Mouse (Mus musculus) layer of hippocampus, adult 8-10 months (tissue): ENCODE measurements around the gene Thap4. TPM values are rescaled to one million over a fixed set of nuclear protein-coding genes. Genes with fewer than 3 reads are reported as not detected.

Experiments used
- DNase-seq, 2 experiments: peaks; one replicate each; pipeline ENCODE4 v3.0.0; 2022; ENCODE audit warnings: low spot score in 2 of 2
- total RNA-seq, 4 experiments: library from RNA; stranded (reverse); gene quantifications; 2 replicates each; pipeline ENCODE4 v1.2.4; 2022

The Thap4 gene
- total RNA-seq, 4 experiments from 2014 or later: 29.2 to 36.4 (median 36.0) TPM

DNA sequence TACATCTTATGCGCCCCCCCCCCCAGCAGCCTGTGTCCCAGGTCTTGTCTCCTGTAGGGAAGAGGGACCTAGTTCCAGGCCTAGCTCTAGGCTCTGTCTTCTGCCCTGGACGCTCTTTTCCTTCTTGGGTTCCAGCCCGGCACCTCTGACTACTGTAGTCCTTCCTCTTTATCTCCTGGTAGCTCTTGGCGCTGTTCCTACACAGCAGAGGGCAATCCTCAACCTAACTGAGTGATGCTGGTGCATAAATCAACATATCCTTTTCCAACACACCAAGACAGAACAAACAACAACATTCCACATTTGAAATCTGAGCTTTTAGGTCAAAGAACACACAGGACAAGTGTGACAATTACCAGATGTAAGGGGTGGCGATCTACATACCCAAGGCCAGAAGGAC, 8.5 kb downstream of the Thap4 start:
- no peak for DNase-seq

DNA sequence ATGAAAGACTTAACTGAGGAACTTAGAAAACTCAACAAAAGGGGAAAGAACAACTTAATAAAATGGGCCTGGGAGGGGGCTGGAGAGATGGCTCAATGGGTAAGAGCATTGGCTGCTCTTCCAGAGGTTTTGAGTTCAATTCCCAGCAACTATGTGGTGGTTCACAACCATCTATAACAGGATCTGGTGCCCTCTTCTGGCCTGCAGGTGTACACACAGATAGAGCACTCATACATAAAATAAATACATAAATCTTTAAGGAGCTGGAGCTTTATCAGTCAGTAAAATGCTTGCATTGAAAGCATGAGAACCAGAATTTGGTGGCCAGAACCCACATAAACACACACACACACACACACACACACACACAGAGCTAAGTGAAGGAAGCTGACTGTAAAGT, 11.8 kb downstream of the Thap4 start:
- no peak for DNase-seq

DNA sequence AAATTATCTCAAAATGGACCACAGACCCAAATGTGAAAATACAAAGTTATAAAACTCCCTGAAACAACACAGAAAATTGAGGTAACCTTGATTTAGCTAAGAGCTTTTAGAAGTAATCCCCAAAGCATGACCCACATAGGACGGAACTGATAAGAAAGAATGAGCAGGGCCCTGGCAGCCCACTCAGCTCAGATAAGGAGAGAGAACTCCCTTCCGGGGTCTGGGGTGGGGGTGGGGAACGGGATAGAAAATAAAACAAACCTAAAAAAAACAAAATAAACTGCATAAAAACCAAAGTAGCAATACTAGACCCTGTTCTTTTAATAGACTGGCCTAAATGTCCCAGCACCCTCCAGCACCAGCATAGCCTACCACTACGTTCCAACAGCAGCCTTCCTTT, 12.7 kb downstream of the Thap4 start:
- no peak for DNase-seq

DNA sequence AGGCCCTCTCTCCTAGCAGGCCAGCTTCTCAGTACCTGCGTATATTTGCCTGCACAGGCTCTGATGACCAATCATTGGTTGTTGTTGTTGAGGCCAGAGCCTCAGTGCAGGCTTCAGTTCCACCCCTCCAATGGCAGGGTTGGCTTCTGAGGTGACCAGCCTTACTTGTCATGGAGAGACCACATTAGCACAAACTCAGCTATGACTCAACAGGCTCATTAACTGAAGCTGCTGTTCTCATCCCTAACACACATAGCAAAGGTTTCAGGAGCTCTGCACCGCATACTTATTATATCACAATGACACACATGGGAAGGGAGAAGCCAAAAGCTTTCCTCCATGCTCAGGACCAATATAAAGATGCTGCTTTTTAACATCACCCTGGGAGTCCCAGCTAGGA, 14.0 kb downstream of the Thap4 start:
- DNase-seq: no peak

DNA sequence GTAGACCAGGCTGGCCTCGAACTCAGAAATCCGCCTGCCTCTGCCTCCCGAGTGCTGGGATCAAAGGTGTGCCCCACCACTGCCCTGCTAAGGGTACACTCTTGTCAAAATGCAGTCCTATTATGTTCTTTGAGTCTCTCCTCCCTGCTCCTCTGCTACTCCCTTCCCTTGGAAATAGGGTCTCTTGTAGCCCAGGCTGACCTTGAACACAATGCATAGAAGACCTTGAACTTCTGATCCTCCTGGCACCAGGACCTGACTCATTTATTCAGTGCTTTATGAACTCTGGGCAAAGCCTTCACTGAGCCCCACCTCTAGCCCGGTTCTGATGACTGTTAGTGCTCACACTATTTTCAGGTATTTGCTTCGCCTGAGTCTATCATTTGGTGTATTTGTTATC, 17.0 kb downstream of the Thap4 start:
- no peak for DNase-seq

DNA sequence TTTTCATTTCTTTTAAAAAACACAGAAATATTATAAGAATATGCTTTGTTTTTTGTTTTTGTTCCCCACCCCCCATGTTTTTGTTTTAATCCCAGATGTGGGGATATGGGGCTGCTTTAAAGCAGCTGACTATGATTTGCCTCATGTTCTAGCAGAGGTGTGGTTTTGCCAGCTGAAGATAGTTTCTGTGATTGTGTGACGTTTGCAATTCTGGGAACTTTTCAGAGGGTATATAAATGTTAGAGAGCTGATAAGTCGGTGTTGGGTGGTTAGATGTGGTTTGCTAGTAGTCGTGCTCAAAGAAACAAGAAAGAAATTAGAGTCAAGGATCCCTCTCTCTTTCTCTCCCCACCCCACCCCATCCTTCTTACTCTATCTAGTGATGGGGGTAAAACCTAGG, 18.8 kb downstream of the Thap4 start:
- DNase-seq: no peak

DNA sequence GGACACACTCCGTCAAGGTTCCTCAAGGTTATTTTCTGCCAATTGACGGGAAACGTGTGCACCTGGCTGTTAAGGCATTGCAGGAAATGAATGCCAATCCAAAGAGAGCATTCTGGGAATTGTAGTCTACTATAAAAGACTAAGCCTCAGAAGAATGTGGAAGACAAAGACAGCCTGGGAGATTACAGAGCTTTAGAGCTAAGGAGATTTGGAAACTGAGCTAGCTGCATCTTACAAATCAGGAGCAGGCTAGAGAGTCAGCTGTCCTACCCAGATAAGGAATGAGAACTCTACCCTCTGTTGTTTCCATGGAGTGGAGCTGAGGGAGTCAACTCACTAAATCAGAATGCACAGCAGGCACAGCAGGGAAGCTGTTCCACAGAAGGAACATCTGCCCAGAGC, 22.8 kb downstream of the Thap4 start:
- DNase-seq: no peak

DNA sequence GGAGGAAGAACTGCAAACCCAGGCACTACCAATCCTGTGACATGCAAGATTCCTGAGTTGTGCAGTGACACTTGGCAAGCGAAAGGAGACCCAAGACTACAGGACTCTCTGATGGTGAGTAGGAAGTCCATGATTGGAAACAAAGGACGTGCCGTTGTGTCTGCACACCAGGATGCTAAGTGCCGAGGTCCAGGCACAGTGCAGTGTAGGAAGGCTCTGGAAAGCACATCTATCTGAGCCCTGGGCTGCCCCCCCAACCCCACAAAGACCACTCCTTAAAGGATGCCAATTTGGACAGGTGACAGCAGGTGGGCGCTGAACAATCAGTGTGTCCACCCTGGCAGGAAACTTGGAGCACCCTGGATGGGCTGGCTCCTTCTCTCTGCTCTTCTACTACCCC, 23.6 kb downstream of the Thap4 start:
- DNase-seq: no peak

DNA sequence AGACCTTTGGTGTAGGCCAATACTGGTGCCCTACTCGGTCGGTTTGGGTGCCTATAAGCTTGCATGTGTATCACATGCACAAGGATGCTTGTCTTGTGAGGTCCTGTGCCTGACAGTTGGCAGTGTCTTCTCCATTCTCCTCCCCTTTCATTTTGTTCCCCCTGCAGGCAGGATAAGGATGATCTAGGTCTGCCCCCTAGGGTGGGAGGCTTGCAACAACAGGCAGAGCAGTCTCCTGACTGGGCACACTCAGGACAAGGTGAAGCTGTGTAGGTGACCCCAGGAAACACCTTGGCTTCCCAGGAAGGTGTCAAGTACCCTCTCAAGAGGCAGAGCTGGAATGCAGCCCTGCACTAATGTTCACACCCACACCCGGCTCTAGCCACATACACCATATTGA, 27.7 kb downstream of the Thap4 start:
- DNase-seq: peak; percentile 33 to 39

DNA sequence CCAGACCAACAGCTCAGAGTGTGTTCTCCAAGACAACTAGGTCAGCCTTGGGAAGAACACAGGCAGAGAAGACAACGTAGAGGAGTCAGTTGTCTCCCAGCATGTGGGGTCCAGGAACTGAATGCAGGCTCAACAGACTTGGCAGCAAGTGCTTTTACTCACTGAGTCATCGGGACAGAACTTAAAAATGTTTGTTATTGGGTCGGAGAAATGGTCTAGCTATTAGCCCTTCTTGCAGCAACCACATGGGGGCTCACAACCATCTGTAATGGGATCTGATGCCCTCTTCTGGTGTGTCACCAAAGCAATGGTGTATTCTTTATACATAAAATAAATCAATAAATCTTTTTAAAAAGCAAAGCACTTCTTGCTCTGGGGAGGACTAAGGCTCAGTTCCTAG, 28.5 kb downstream of the Thap4 start:
- no peak for DNase-seq

DNA sequence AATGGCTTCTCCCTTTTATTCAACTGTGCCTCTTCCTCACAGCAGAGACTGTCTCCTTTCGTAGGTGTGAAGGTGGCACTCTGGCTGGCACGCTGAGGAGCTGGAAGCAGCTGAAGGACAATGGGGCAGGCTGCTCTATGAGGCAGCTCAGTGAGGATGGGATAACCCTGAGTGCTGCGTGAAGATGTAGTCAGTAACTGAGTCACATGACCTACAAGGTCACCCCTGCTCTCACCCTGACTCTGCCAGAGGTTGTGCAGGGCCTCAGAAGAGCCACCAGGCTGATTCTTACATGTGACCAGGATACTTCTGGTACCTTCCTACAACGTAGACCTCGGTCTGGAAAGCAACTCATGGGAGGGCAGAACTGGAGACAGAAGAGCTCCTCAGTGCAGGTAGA, 29.0 kb downstream of the Thap4 start:
- no peak for DNase-seq

DNA sequence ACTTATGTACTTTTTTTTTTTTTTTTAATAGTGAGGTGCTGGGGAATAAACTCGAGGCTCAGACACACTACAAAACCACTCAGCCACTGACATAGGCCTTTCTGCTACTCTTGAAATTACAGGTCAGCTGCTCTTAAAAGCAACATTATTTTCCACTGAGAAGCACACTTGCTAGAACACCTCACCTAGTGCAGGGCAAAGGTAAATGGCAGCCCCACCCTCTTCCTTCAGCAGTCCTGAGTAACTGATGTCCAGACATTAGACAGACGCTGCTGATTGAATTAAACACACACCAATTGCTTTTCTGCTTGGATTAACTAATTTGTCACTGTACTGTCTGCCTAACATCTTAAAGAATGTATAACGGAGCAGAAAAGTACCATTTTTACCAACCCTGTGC, 30.0 kb downstream of the Thap4 start:
- no peak for DNase-seq

DNA sequence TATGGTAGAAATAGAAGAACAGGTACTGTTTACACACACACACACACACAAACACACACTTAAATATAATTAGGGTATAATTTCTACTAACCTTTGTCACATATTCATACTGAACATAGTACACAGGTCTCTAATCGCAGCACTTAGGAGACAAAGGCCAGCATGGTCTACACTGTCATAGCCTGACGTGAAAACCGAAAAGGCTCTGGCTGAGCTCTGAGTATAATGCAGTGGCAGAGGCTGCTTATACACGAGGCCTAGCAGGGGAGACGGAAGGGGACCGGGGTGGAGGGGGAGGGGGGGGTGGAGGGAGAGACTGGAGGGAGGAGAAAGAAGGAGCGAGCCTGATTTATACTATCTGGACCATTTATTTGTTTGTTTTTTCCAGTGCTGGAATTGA, 33.1 kb downstream of the Thap4 start:
- no peak for DNase-seq

DNA sequence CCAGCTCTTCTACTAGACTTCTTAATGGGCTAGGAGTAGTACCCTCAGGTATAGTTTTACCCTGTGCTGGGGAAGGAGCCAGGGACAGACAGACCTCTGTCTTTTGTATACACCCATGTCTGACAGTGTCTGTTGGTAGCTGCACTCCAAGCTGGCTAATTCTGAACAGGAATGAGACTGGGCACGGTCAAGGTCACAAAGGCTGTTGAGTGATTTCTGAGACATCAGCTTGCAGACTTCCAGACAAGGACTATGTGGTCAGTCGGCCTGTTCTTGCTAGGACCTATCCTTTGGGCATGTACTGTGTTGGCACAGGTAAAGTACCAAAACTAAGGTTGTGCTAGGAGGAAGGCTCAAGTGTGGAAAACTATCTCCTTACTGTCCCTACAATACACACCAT, 38.5 kb downstream of the Thap4 start:
- no peak for DNase-seq

DNA sequence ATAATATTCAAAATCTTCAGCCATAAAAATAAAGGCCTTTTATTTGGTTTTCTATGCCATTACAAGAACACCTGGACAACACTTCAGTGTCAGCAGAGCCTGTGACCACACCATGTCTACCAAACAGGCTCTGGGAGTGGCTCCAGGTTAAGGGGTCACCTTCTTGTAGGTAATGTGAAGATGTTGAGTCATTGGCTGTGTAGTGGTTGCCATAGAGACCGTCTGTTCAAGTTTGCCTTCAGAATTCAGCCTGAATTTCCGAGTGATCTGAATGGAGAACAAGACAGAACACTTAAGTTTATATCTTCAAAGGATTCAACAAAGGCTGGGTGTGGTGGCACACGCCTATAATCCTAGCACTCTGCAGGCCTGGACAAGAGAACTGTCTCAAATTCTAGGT, 49.3 kb downstream of the Thap4 start:
- DNase-seq: no peak

DNA sequence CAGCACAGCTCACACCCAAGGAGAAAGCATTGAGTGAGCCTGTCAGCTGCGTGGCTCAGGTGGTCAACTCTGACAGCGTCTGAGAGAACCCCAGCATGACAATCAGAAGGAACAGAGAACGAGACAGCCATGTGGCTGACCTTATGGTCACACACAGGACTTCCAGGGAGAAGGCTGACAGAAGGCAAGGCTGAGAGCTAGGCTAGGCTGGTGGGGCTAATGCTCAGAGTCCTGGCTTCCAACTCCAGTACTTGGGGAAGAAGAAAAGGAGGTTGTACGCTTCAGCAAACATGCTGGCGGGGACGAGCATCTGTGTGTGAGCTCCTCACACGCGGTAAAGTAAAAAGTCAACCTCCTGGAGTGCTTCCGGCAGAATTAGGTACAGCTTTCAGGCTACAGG, 50.3 kb downstream of the Thap4 start:
- no peak for DNase-seq

DNA sequence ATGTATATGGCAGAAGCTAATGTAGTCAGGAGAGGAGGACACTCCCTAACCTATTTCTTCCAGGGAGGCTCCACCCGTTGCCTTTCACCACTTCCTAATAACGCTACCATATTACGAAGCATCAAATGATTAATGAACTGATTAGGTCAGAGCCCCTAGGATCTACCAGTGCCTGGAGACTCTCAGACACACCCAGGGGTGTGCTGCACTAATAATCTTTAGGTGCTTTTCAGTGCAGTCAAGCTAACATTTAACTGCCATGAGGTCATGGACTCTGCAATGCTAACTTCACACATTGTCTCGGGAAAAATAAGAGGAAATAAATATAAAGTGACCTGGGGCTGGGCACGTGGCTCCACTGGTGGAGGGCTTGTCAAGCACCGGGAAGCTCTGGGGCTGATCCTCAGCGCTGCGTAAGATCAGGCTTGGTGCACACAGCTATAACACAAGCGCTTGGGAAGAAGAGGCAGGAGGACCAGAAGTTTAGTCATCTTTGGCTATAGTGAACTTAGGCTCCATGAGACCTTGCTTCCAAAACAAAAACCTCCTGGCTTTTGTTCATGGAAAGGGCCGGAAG, 51.1 kb downstream of the Thap4 start:
- DNase-seq: no peak

DNA sequence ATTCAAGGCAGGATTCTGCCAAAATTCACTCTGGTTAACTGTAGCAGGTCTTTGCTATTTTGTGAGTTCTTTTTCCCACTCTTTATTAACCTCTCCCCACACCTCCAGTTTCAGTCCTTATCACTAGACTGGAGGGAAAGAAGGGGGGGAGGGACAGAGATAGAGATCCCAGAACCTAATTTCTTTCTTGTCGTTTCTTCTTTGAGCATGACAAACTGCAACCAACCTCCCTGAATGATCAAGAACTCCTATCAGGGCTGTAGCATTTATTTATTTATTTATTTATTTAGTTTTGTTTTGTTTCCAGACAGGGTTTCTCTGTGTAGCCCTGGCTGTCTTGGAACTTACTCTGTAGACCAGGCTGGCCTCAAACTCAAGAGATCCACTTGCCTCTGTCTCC, 52.6 kb downstream of the Thap4 start:
- no peak for DNase-seq

DNA sequence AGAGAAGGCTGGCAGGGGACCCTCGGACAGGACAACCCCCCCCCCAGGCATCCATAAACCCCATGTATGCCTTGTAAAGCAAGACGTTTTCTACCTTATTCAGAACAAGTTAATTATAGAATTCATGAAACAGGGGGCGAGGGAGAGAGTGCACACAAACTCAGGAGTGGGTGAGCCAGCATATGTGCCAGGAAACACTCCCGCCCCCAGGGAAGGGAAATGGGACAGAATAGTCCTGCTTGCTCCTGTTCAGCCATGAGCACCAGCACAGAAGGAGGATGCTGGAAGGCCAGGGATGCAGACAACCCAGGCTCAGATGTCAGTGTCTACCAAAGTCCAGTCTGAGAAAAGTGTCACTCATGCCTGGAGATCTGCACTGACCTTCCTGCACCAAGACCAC, 55.5 kb downstream of the Thap4 start:
- peak in 1 of 2 experiments; percentile 40 for DNase-seq

DNA sequence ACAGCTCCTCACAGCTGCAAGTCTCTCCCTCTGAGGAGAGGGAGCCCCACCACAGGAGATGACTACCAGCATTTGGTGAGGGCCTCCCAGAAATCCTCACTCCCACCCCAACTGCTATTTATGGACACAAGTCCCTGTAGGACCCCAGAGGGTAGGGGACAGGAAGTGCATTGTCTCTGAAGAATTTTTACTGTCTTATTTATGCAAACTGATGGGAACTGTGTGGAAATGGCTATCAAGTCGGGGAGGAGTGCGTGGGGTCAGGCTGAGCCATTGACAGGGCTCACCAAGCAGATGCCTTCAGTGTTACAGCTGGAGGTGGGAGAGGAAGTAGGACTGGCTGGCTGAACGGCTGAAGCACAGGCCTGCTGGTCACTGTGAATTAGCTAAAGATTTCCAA, 57.3 kb downstream of the Thap4 start:
- DNase-seq: no peak

DNA sequence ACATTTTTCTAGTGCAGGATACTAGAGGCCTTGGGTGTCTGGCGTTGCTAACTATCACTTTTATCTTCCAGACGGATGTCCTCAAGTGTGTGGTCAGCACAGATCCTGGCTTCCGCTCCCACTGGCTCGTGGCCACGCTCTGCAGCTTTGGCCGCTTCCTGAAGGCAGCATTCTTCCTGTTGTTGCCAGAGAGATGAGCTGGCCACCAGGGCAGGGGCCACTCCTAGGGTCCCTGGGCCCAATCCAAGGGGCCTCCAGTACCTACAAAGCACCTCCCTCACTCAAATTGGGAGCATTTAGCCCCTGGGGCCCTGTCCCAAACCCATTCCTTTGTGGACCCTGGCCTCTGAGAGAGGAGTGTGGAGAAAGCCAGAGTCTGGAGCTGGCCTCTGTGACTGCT, 59.7 kb downstream of the Thap4 start:
- DNase-seq: no peak

DNA sequence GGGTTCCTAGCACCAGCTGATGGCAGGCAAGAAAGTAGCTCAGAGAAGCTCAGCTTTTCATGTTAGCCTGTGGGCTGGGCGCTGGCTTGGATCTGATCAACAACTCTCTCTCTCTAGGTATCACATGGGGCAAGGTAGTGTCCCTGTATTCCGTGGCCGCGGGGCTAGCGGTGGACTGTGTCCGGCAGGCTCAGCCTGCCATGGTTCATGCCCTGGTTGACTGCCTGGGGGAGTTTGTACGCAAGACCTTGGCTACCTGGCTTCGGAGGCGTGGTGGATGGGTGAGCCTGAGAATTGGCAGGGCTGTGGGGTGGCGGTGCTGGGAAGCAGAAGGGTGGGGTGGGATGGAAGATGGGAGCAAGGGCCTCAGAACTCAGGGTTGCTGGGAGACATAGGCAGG, 60.7 kb downstream of the Thap4 start:
- DNase-seq: no peak

DNA sequence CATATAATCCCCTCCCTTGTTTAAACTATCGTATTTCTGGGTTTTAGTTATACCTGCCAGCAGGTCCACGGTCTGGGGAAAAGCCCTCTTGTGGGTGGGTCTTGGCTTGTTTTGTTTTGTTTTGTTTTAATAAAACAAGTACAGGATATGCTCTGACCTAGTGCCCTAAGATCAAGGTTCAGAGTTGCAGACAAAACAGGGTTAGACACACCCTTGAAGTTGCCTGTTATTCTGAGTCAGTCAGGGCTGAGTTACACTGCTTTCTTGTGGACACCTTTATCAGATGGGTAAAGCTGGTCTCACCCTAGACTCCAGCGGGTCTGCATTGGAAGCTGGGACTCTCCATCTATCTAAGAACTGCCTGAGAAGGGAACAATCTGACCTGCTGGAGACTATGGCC, 61.2 kb downstream of the Thap4 start:
- no peak for DNase-seq

DNA sequence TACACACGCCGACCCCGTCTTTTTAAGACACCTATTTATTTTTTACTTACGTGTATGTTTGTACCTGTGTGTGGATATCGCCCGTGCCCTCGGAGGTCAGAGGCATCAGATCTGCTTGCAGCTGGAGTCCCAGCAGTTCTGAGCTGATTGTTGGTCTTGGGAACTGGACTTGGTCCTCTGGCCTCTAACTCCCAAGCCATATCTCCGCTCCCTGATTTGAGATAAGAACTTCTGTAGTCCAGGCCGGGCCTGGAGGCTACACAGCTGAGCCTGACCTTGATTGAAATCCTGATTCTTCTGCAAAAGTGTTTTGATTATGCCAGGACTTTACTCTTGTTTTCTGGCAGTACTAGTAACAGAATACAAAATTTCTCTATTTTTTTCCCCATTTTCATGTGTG, 61.9 kb downstream of the Thap4 start:
- no peak for DNase-seq
